Mouse (Mus musculus) brain, embryonic 14.5 days (tissue): ENCODE results near the gene Ecpas.

Experiments
- CTCF ChIP-seq: fragments of 200-500 bp; IDR thresholded peaks from 2 replicates; pipeline ENCODE4 v1.5.1; 2012; ENCODE audit warnings: inconsistent platforms, mild to moderate bottlenecking, moderate library complexity, borderline replicate concordance; ENCODE audit not compliant: insufficient read depth, insufficient read length; ENCODE audit errors: extremely low read depth
- POLR2A ChIP-seq: fragments of 200-500 bp; IDR thresholded peaks from 2 replicates; pipeline ENCODE4 v1.6.1; 2012; ENCODE audit warnings: mild to moderate bottlenecking, inconsistent platforms, borderline replicate concordance; ENCODE audit not compliant: poor library complexity, insufficient read depth, insufficient read length, severe bottlenecking; ENCODE audit errors: extremely low read depth

GRCm38 (mm10) chr4:58934746-58935476 is 22.4 kb upstream of the Ecpas start:
- TF ChIP-seq CTCF = peak; percentile 46; the same call in 1 of the 2 replicates
- no peak for TF ChIP-seq POLR2A
